Mouse (Mus musculus) bone marrow macrophage, adult 2 months (primary cell): ENCODE measurements around the gene Bysl.
A peak's percentile ranks its signal among the peaks of the same experiment; 100 is the strongest.

ENCODE experiments used
- CTCF ChIP-seq: IDR thresholded peaks from 2 replicates; pipeline ENCODE4 v1.5.1; 2012; ENCODE audit warnings: low read depth, mild to moderate bottlenecking, low read length, moderate library complexity
- POLR2A ChIP-seq: IDR thresholded peaks from 2 replicates; pipeline ENCODE4 v1.6.1; 2012; ENCODE audit warnings: mild to moderate bottlenecking, low read depth, low read length, borderline replicate concordance

DNA sequence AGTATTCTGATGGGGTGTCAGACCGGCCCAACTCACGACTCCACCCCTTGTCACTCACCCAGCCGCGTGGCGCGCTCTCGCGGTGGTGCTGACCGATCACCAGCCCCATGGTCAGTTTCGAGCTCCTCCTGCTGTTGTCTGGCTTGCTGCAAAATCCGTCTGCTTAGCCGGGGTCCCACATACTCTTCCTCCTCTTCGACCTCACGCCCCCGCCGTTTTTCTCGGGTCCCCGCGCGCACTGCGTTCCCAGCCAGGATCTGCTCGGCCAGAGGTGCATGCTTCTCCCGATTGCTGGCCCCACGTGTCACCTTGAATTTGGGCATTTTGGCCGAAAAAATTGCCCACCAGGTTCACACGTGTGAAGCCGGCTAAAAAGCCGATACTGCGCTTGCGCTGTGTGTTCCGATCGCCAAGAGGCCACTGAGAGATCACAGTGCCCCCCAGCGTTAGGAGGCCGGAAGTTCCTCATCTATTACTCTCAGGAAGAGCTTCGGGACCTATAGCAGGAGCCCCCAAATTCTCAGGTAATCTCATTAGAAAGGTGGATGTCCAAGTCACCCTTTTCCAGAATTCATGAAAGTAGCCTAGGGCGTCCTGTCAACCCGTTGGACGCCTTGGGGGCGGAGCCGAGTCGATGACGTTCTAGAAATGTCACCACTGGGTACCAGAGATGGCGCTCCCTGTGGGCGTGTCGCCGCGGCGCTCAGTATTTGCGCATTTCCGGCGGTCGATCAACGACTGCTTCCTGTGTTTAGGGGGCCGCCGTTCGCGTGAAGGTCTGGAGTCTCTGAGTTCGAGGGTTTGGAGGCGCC is at the start of gene Bysl, which contains the start of the genes Med20 and Gm20517:
- TF ChIP-seq CTCF (peak; percentile 99), POLR2A (no peak)
